ENCODE assay signal across 26 mouse cellular contexts in genomic region chr10:28130422-28130821, GRCm38 (mm10). TPM values are rescaled to one million over a fixed set of nuclear protein-coding genes. Genes with fewer than 3 reads are reported as not detected.
"Had no signal": no experiment of that assay in that cellular context is flagged by ENCODE, and none has a peak within 500 bp of the region (broad histone marks: within the 10 kb centered on the region; RNA-seq: fewer than 3 reads in every experiment).

No protein-coding gene starts in this region.

- ATAC-seq: liver, embryonic 12.5 days; midbrain, embryonic 15.5 days had no signal

- H3K9me3 ChIP-seq: kidney, embryonic 15.5 days; limb, embryonic 10.5 days; limb, embryonic 13.5 days; liver, embryonic 12.5 days; liver, embryonic 15.5 days; lung, embryonic 15.5 days; midbrain, embryonic 12.5 days; midbrain, embryonic 15.5 days; neural tube, embryonic 13.5 days had no signal

- H3K27ac ChIP-seq: kidney, embryonic 15.5 days; limb, embryonic 10.5 days; limb, embryonic 13.5 days; liver, embryonic 12.5 days; liver, embryonic 15.5 days; lung, embryonic 15.5 days; midbrain, embryonic 12.5 days; midbrain, embryonic 15.5 days; neural tube, embryonic 13.5 days; stomach, postnatal 0 days had no signal

- H3K36me3 ChIP-seq: kidney, embryonic 15.5 days; limb, embryonic 10.5 days; limb, embryonic 13.5 days; liver, embryonic 12.5 days; liver, embryonic 15.5 days; lung, embryonic 15.5 days; midbrain, embryonic 12.5 days; midbrain, embryonic 15.5 days; neural tube, embryonic 13.5 days had no signal

- H3K4me3 ChIP-seq: kidney, embryonic 15.5 days; limb, embryonic 10.5 days; limb, embryonic 13.5 days; liver, embryonic 12.5 days; liver, embryonic 15.5 days; lung, embryonic 15.5 days; midbrain, embryonic 12.5 days; midbrain, embryonic 15.5 days; myocyte; neural tube, embryonic 13.5 days had no signal

- H3K9ac ChIP-seq: kidney, embryonic 15.5 days; limb, embryonic 13.5 days; liver, embryonic 12.5 days; liver, embryonic 15.5 days; lung, embryonic 15.5 days; midbrain, embryonic 12.5 days; midbrain, embryonic 15.5 days; neural tube, embryonic 13.5 days had no signal

- H3K27me3 ChIP-seq: kidney, embryonic 15.5 days; limb, embryonic 13.5 days; liver, embryonic 12.5 days; liver, embryonic 15.5 days; lung, embryonic 15.5 days; midbrain, embryonic 12.5 days; midbrain, embryonic 15.5 days; neural tube, embryonic 13.5 days had no signal

- H3K4me2 ChIP-seq: kidney, embryonic 15.5 days; limb, embryonic 13.5 days; liver, embryonic 12.5 days; liver, embryonic 15.5 days; lung, embryonic 15.5 days; midbrain, embryonic 12.5 days; midbrain, embryonic 15.5 days; neural tube, embryonic 13.5 days had no signal

- H3K4me1 ChIP-seq: kidney, embryonic 15.5 days; liver, embryonic 12.5 days; liver, embryonic 15.5 days; midbrain, embryonic 12.5 days; midbrain, embryonic 15.5 days; neural tube, embryonic 13.5 days had no signal

- DNase-seq: kidney, adult 8-10 months; kidney, postnatal 10 days; kidney, postnatal 36 days; layer of hippocampus, postnatal 36 days; liver; lung, adult 18-20 months; lung, postnatal 14 days; lung, postnatal 4 days; right cerebral cortex, adult 18-20 months; right cerebral cortex, postnatal 14 days; right cerebral cortex, postnatal 4 days; thymus, adult 2 months; thymus, postnatal 14 days; thymus, postnatal 4 days had no signal

RNA-seq across cellular contexts. Expression of gene Ptprk, which starts 55.8 kb away (rescaled TPM):
- total RNA-seq: monocyte, adult 5-6 weeks had no signal
